Mouse (Mus musculus): ENCODE results near the gene Fga. TPM values are rescaled to one million over a fixed set of nuclear protein-coding genes. Genes with fewer than 3 reads are reported as not detected.

Fga gene
- total RNA-seq, 2 experiments from 2014 or later: not detected

- intact Hi-C loops (cut with DNase I): no loop called here
- DNase-seq (ENCODE audit: low spot score): no peak
Observed at GRCm38 (mm10) chr3:83021176-83021575, 4.7 kb upstream of the Fga start.

- DNase-seq (ENCODE audit: low spot score): no peak
- intact Hi-C loops (cut with DNase I): no loop called here
Observed at GRCm38 (mm10) chr3:83025036-83025435, 840 bp upstream of the Fga start.

- DNase-seq (ENCODE audit: low spot score): no peak
- intact Hi-C loops (cut with DNase I): no loop called here
Observed at GRCm38 (mm10) chr3:83027546-83028251, 1.8 kb downstream of the Fga start.

- no peak for DNase-seq (ENCODE audit: low spot score)
- intact Hi-C loops (cut with DNase I): no loop called here
Observed at GRCm38 (mm10) chr3:83030331-83030730, 4.5 kb downstream of the Fga start.

GRCm38 (mm10) chr3:83032746-83033308, 7.0 kb downstream of the Fga start:
- intact Hi-C loops (cut with DNase I): no loop called here
- DNase-seq (ENCODE audit: low spot score): no peak

GRCm38 (mm10) chr3:83033801-83034200, 7.9 kb downstream of the Fga start:
- intact Hi-C loops (cut with DNase I): no loop called here
- no peak for DNase-seq (ENCODE audit: low spot score)

GRCm38 (mm10) chr3:83038865-83039264, 13.0 kb downstream of the Fga start:
- no peak for DNase-seq (ENCODE audit: low spot score)
- intact Hi-C loops (cut with DNase I): no loop called here

GRCm38 (mm10) chr3:83039666-83040065, 13.8 kb downstream of the Fga start:
- intact Hi-C loops (cut with DNase I): no loop called here
- no peak for DNase-seq (ENCODE audit: low spot score)

- intact Hi-C loops (cut with DNase I): no loop called here
- no peak for DNase-seq (ENCODE audit: low spot score)
Observed at GRCm38 (mm10) chr3:83042451-83042850, 16.6 kb downstream of the Fga start.

- intact Hi-C loops (cut with DNase I): no loop called here
- no peak for DNase-seq (ENCODE audit: low spot score)
Observed at GRCm38 (mm10) chr3:83046649-83047048, 20.8 kb downstream of the Fga start.

GRCm38 (mm10) chr3:83049680-83050079, 23.8 kb downstream of the Fga start, which contains the start of gene Fgb:
Fgb (minus strand) TSS chr3:83049863.
- no peak for DNase-seq (ENCODE audit: low spot score)
- intact Hi-C loops (cut with DNase I): loop anchor here (5.0 kb wide), 1 partner anchor 687 kb away; no protein-coding TSS in a partner anchor

GRCm38 (mm10) chr3:83050661-83051060, 24.8 kb downstream of the Fga start:
- no peak for DNase-seq (ENCODE audit: low spot score)
- intact Hi-C loops (cut with DNase I): loop anchor here (5.0 kb wide), 1 partner anchor 688 kb away; no protein-coding TSS in a partner anchor

GRCm38 (mm10) chr3:83052102-83052501, 26.2 kb downstream of the Fga start:
- no peak for DNase-seq (ENCODE audit: low spot score)
- intact Hi-C loops (cut with DNase I): loop anchor here (2.0 to 5.0 kb wide), 3 partner anchors 53 to 690 kb away; partner anchors contain the start of gene Rbm46

GRCm38 (mm10) chr3:83053126-83053525, 27.2 kb downstream of the Fga start:
- intact Hi-C loops (cut with DNase I): loop anchor here (1.0 to 5.0 kb wide), 4 partner anchors 51 to 691 kb away; partner anchors contain the start of gene Rbm46
- DNase-seq (ENCODE audit: low spot score): no peak

GRCm38 (mm10) chr3:83053758-83054157, 27.9 kb downstream of the Fga start:
- no peak for DNase-seq (ENCODE audit: low spot score)
- intact Hi-C loops (cut with DNase I): loop anchor here (1.0 to 5.0 kb wide), 4 partner anchors 51 to 691 kb away; partner anchors contain the start of gene Rbm46

- intact Hi-C loops (cut with DNase I): loop anchor here (5.0 kb wide), 1 partner anchor 692 kb away; no protein-coding TSS in a partner anchor
- DNase-seq (ENCODE audit: low spot score): no peak
Observed at GRCm38 (mm10) chr3:83054759-83055158, 28.9 kb downstream of the Fga start.

- intact Hi-C loops (cut with DNase I): no loop called here
- peak; percentile 95 for DNase-seq (ENCODE audit: low spot score)
Observed at GRCm38 (mm10) chr3:83055281-83056038, 29.6 kb downstream of the Fga start, which contains the start of gene Plrg1. Plrg1 (plus strand) TSS chr3:83055522.

- no peak for DNase-seq (ENCODE audit: low spot score)
- intact Hi-C loops (cut with DNase I): no loop called here
Observed at GRCm38 (mm10) chr3:83057046-83057445, 31.2 kb downstream of the Fga start.

- DNase-seq (ENCODE audit: low spot score): no peak
- intact Hi-C loops (cut with DNase I): no loop called here
Observed at GRCm38 (mm10) chr3:83067920-83068319, 42.0 kb downstream of the Fga start.

GRCm38 (mm10) chr3:83068869-83069268, 43.0 kb downstream of the Fga start:
- intact Hi-C loops (cut with DNase I): no loop called here
- no peak for DNase-seq (ENCODE audit: low spot score)
